Mouse (Mus musculus): ENCODE data around the gene Apoe. TPM values are rescaled to one million over a fixed set of nuclear protein-coding genes. Genes with fewer than 3 reads are reported as not detected.

The Apoe gene
- polyA plus RNA-seq, 1 experiment from 2014 or later, result 200 TPM

GRCm38 (mm10) chr7:19697949-19698906, 760 bp downstream of the Apoe start:
- peak overlapping the region; percentile 45 for H3K4me3 ChIP-seq
- peak overlapping the region; percentile 62 for H3K27ac ChIP-seq
- no peak for ATAC-seq (ENCODE audit: insufficient number of reproducible peaks, insufficient read depth, low FRiP score, low TSS enrichment, low read depth)
- H3K36me3 ChIP-seq, result peaks cover 37% of the 10 kb centered on the region
- 2% methylated on average over 28 of the region's 28 CpGs for WGBS
- H3K9ac ChIP-seq, result peak overlapping the region; percentile 72
- peak overlapping the region; percentile 83 for H3K4me2 ChIP-seq
- H3K27me3 ChIP-seq, result no peaks in the 10 kb centered on the region
- H3K4me1 ChIP-seq, result peaks cover 28% of the 10 kb centered on the region
- H3K9me3 ChIP-seq, result peaks cover 7% of the 10 kb centered on the region; the same call in 1 of the 2 replicates

GRCm38 (mm10) chr7:19696336-19696873, 2.6 kb downstream of the Apoe start:
- 94% methylated on average over 34 of the region's 34 CpGs for WGBS
- H3K4me3 ChIP-seq, result no peak overlapping the region
- peaks cover 32% of the 10 kb centered on the region for H3K4me1 ChIP-seq
- peaks cover 20% of the 10 kb centered on the region for H3K36me3 ChIP-seq
- H3K4me2 ChIP-seq, result no peak overlapping the region
- peaks cover 7% of the 10 kb centered on the region; the same call in 1 of the 2 replicates for H3K9me3 ChIP-seq
- no peak overlapping the region for H3K9ac ChIP-seq
- no peak overlapping the region for H3K27ac ChIP-seq
- no peak for ATAC-seq (ENCODE audit: insufficient number of reproducible peaks, insufficient read depth, low FRiP score, low TSS enrichment, low read depth)
- H3K27me3 ChIP-seq, result no peaks in the 10 kb centered on the region

- no peak overlapping the region for H3K9ac ChIP-seq
- ATAC-seq (ENCODE audit: insufficient number of reproducible peaks, insufficient read depth, low FRiP score, low TSS enrichment, low read depth), result no peak
- peaks cover 30% of the 10 kb centered on the region for H3K4me1 ChIP-seq
- no peak overlapping the region for H3K4me2 ChIP-seq
- WGBS, result 87% methylated on average over 6 of the region's 6 CpGs
- H3K27me3 ChIP-seq, result no peaks in the 10 kb centered on the region
- no peak overlapping the region for H3K27ac ChIP-seq
- peaks cover 7% of the 10 kb centered on the region; the same call in 1 of the 2 replicates for H3K9me3 ChIP-seq
- no peak overlapping the region for H3K4me3 ChIP-seq
- H3K36me3 ChIP-seq, result peaks cover 19% of the 10 kb centered on the region
Measured at GRCm38 (mm10) chr7:19695881-19696280, 3.1 kb downstream of the Apoe start.

- WGBS, result 55% methylated on average over 8 of the region's 8 CpGs
- H3K36me3 ChIP-seq, result peaks cover 16% of the 10 kb centered on the region
- H3K4me1 ChIP-seq, result peaks cover 26% of the 10 kb centered on the region
- H3K9me3 ChIP-seq, result peaks cover 7% of the 10 kb centered on the region; the same call in 1 of the 2 replicates
- ATAC-seq (ENCODE audit: insufficient number of reproducible peaks, insufficient read depth, low FRiP score, low TSS enrichment, low read depth), result no peak
- no peak overlapping the region for H3K27ac ChIP-seq
- no peak overlapping the region for H3K4me3 ChIP-seq
- H3K9ac ChIP-seq, result no peak overlapping the region
- no peaks in the 10 kb centered on the region for H3K27me3 ChIP-seq
- no peak overlapping the region for H3K4me2 ChIP-seq
Measured at GRCm38 (mm10) chr7:19695213-19695594, 3.8 kb downstream of the Apoe start.

- Histone ChIP-seq H3K36me3 (peaks cover 15% of the 10 kb centered on the region), H3K9me3 (peaks cover 7% of the 10 kb centered on the region; the same call in 1 of the 2 replicates), H3K4me2 (no peak overlapping the region), H3K4me3 (no peak overlapping the region), H3K4me1 (peaks cover 24% of the 10 kb centered on the region), H3K9ac (no peak overlapping the region), H3K27ac (no peak overlapping the region), H3K27me3 (no peaks in the 10 kb centered on the region)
- WGBS, result 85% methylated on average over 10 of the region's 10 CpGs
- no peak for ATAC-seq (ENCODE audit: insufficient number of reproducible peaks, insufficient read depth, low FRiP score, low TSS enrichment, low read depth)
Measured at GRCm38 (mm10) chr7:19694336-19695212, 4.4 kb downstream of the Apoe start.

- Histone ChIP-seq H3K4me3 (no peak overlapping the region), H3K27ac (no peak overlapping the region), H3K9ac (peak overlapping the region; percentile 12; the same call in 1 of the 2 replicates), H3K4me2 (no peak overlapping the region), H3K36me3 (peaks cover 15% of the 10 kb centered on the region), H3K27me3 (no peaks in the 10 kb centered on the region), H3K9me3 (peaks cover 7% of the 10 kb centered on the region; the same call in 1 of the 2 replicates), H3K4me1 (peaks cover 12% of the 10 kb centered on the region)
- WGBS, result 34% methylated on average over 10 of the region's 10 CpGs
- ATAC-seq (ENCODE audit: insufficient number of reproducible peaks, insufficient read depth, low FRiP score, low TSS enrichment, low read depth), result no peak
Measured at GRCm38 (mm10) chr7:19693421-19693820, 5.6 kb downstream of the Apoe start.

GRCm38 (mm10) chr7:19691873-19692865, 6.8 kb downstream of the Apoe start, which contains the start of gene Apoc1:
TSS of gene Apoc1 (minus strand) at chr7:19692660.
- H3K27ac ChIP-seq, result no peak within 1 kb of the TSS
- 47% methylated on average over 28 of the region's 28 CpGs for WGBS
- H3K9me3 ChIP-seq, result peaks cover 7% of the 10 kb centered on the region; the same call in 1 of the 2 replicates
- no peak within 1 kb of the TSS for H3K4me2 ChIP-seq
- H3K27me3 ChIP-seq, result no peaks in the 10 kb centered on the region
- ATAC-seq (ENCODE audit: insufficient number of reproducible peaks, insufficient read depth, low FRiP score, low TSS enrichment, low read depth), result no peak
- no peak within 1 kb of the TSS for H3K4me3 ChIP-seq
- H3K9ac ChIP-seq, result peak within 1 kb of the TSS; percentile 12; the same call in 1 of the 2 replicates
- peaks cover 13% of the 10 kb centered on the region for H3K36me3 ChIP-seq
- peaks cover 6% of the 10 kb centered on the region for H3K4me1 ChIP-seq

GRCm38 (mm10) chr7:19691434-19691833, 7.6 kb downstream of the Apoe start:
- H3K27me3 ChIP-seq, result no peaks in the 10 kb centered on the region
- no peak for ATAC-seq (ENCODE audit: insufficient number of reproducible peaks, insufficient read depth, low FRiP score, low TSS enrichment, low read depth)
- no peak overlapping the region for H3K27ac ChIP-seq
- 0 out of 2 replicates have a peak, but pooled peaks cover 2% of the 10 kb centered on the region for H3K9me3 ChIP-seq
- H3K9ac ChIP-seq, result no peak overlapping the region
- no peak overlapping the region for H3K4me2 ChIP-seq
- H3K4me3 ChIP-seq, result no peak overlapping the region
- peaks cover 6% of the 10 kb centered on the region for H3K4me1 ChIP-seq
- WGBS, result 78% methylated on average over 6 of the region's 6 CpGs
- H3K36me3 ChIP-seq, result peaks cover 6% of the 10 kb centered on the region

- H3K4me2 ChIP-seq, result no peak overlapping the region
- peaks cover 6% of the 10 kb centered on the region for H3K4me1 ChIP-seq
- no peaks in the 10 kb centered on the region for H3K36me3 ChIP-seq
- ATAC-seq (ENCODE audit: insufficient number of reproducible peaks, insufficient read depth, low FRiP score, low TSS enrichment, low read depth), result no peak
- no peaks in the 10 kb centered on the region for H3K9me3 ChIP-seq
- WGBS, result 79% methylated on average over 4 of the region's 4 CpGs
- no peak overlapping the region for H3K27ac ChIP-seq
- H3K4me3 ChIP-seq, result no peak overlapping the region
- no peaks in the 10 kb centered on the region for H3K27me3 ChIP-seq
- no peak overlapping the region for H3K9ac ChIP-seq
Measured at GRCm38 (mm10) chr7:19690845-19691244, 8.1 kb downstream of the Apoe start.

GRCm38 (mm10) chr7:19688611-19689010, 10.4 kb downstream of the Apoe start:
- Histone ChIP-seq H3K36me3 (no peaks in the 10 kb centered on the region), H3K27me3 (no peaks in the 10 kb centered on the region), H3K27ac (no peak overlapping the region), H3K4me2 (no peak overlapping the region), H3K4me3 (no peak overlapping the region), H3K9ac (no peak overlapping the region), H3K4me1 (peaks cover 6% of the 10 kb centered on the region), H3K9me3 (no peaks in the 10 kb centered on the region)
- no peak for ATAC-seq (ENCODE audit: insufficient number of reproducible peaks, insufficient read depth, low FRiP score, low TSS enrichment, low read depth)
- WGBS, result 92% methylated on average over 2 of the region's 2 CpGs

Data from embryonic facial prominence, embryonic 13.5 days (tissue).